ENCODE assay signal across 24 mouse cellular contexts in the genomic region with DNA sequence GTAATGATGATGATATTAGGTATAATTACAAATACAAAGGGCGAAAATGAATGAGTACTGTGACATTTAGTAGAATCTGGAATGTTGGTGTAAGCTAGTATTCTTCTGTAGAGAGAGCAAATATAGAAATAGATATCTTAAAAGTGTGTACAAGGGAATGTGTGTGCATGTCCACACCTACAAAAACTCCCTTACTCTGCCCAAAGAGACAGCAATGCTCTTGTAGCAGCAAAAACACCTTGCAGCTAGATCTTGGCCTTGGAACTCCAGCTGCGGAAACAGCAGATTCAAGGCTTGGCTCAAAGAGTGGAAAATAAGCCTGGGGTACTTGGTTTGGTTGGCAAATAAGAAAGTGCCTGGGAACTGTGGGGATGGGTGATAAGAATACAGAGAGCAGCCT. TPM values are rescaled to one million over a fixed set of nuclear protein-coding genes. Genes with fewer than 3 reads are reported as not detected.
"Had no signal": no experiment of that assay in that cellular context is flagged by ENCODE, and none has a peak within 500 bp of the region (broad histone marks: within the 10 kb centered on the region; RNA-seq: fewer than 3 reads in every experiment).

No protein-coding gene starts in this region.

- H3K9ac ChIP-seq: neural tube, embryonic 13.5 days; neural tube, embryonic 15.5 days; stomach, embryonic 15.5 days had no signal

- H3K4me2 ChIP-seq: neural tube, embryonic 13.5 days; neural tube, embryonic 15.5 days; stomach, embryonic 15.5 days had no signal

- H3K9me3 ChIP-seq: neural tube, embryonic 13.5 days; neural tube, embryonic 15.5 days; stomach, embryonic 15.5 days had no signal

- H3K4me3 ChIP-seq: neural tube, embryonic 13.5 days; neural tube, embryonic 15.5 days; stomach, embryonic 15.5 days had no signal

- DNase-seq: retina, postnatal 1 day; right cerebral cortex, adult 18-20 months; right cerebral cortex, postnatal 14 days; right cerebral cortex, postnatal 25 days; right cerebral cortex, postnatal 4 days; spleen, adult 18-20 months; thymus, adult 18-20 months; thymus, adult 2 months; thymus, postnatal 14 days; thymus, postnatal 25 days; thymus, postnatal 36 days; thymus, postnatal 4 days had no signal

- H3K27me3 ChIP-seq: stomach, embryonic 15.5 days had no signal

- H3K4me1 ChIP-seq: stomach, embryonic 15.5 days had no signal

- H3K27ac ChIP-seq: neural tube, embryonic 13.5 days; neural tube, embryonic 15.5 days; stomach, embryonic 15.5 days; stomach, postnatal 0 days had no signal

- H3K36me3 ChIP-seq: neural tube, embryonic 13.5 days; neural tube, embryonic 15.5 days; stomach, embryonic 15.5 days had no signal

RNA-seq across cellular contexts. Expression of gene Atp6v1g3, which starts 57.0 kb away (rescaled TPM):
- total RNA-seq: neutrophil, adult 5-6 weeks had no signal
- polyA plus RNA-seq: neural tube, embryonic 13.5 days; neural tube, embryonic 14.5 days; neural tube, embryonic 15.5 days; small intestine, adult 2 months; spleen, adult 2 months; stomach, embryonic 14.5 days; stomach, embryonic 15.5 days; stomach, embryonic 16.5 days; stomach, postnatal 0 days; testis, adult 2 months; urinary bladder, adult 2 months had no signal
